Mouse (Mus musculus) liver, embryonic 11.5 days (tissue): ENCODE measurements at regions not wholly inside any gene's neighbourhood (a gene's known extent, or its start where the extent isn't known, plus 50 kb on each side); places are given as distances from the start of the nearest gene placed in this dataset.

ENCODE experiments used
- ATAC-seq: fragments of 200-750 bp; cut with Nextera tagmentation; replicated peaks from 2 replicates; pipeline ENCODE4 v1.8.0; 2017; ENCODE audit warnings: moderate number of reproducible peaks, mild to moderate bottlenecking, moderate TSS enrichment, moderate library complexity; ENCODE audit not compliant: low FRiP score
- DNase-seq: peaks from one replicate; pipeline ENCODE4 v3.0.0-alpha.2; 2017; ENCODE audit warnings: low spot score
- H3K27ac ChIP-seq: fragments of 300-500 bp; sonication (generic); 2 replicates; pipeline ENCODE4 v1.5.1; 2014; ENCODE audit warnings: mild to moderate bottlenecking, low read depth, low read length, control low read depth
- H3K27me3 ChIP-seq: fragments of 300-500 bp; sonication (generic); replicated peaks from 2 replicates; pipeline ENCODE4 v1.6.1; 2014; ENCODE audit warnings: low read length, mixed read lengths; ENCODE audit not compliant: control insufficient read depth, insufficient read depth
- H3K36me3 ChIP-seq: fragments of 300-500 bp; sonication (generic); 2 replicates; pipeline ENCODE4 v1.6.1; 2014; ENCODE audit warnings: mild to moderate bottlenecking, low read length, moderate library complexity, mixed read lengths; ENCODE audit not compliant: control insufficient read depth, insufficient read depth
- H3K4me1 ChIP-seq: fragments of 300-500 bp; sonication (generic); replicated peaks from 2 replicates; pipeline ENCODE4 v1.6.1; 2014; ENCODE audit warnings: low read length, mixed read lengths; ENCODE audit not compliant: control insufficient read depth, insufficient read depth
- H3K4me2 ChIP-seq: fragments of 300-500 bp; sonication (generic); 2 replicates; pipeline ENCODE4 v1.6.1; 2014; ENCODE audit warnings: mild to moderate bottlenecking, control low read depth, moderate library complexity
- H3K4me3 ChIP-seq: fragments of 300-500 bp; sonication (generic); 2 replicates; pipeline ENCODE4 v1.5.1; 2014; ENCODE audit warnings: low read depth, low read length, control low read depth
- H3K9ac ChIP-seq: fragments of 300-500 bp; sonication (generic); 2 replicates; pipeline ENCODE4 v1.6.1; 2014; ENCODE audit warnings: low read depth, low read length, control low read depth
- H3K9me3 ChIP-seq: fragments of 300-500 bp; sonication (generic); 2 replicates; pipeline ENCODE4 v1.6.1; 2016; ENCODE audit warnings: low read length, inconsistent platforms, mixed read lengths; ENCODE audit not compliant: control insufficient read depth
- WGBS: fragments of 180-500 bp; shearing (Covaris S2); extraction: QIAGEN DNeasy Blood & Tissue Kit; methylation state at CpG from one replicate; pipeline ENCODE4 v1.1.7; 2014; 5-methylcytosine and 5-hydroxymethylcytosine counted together

DNA sequence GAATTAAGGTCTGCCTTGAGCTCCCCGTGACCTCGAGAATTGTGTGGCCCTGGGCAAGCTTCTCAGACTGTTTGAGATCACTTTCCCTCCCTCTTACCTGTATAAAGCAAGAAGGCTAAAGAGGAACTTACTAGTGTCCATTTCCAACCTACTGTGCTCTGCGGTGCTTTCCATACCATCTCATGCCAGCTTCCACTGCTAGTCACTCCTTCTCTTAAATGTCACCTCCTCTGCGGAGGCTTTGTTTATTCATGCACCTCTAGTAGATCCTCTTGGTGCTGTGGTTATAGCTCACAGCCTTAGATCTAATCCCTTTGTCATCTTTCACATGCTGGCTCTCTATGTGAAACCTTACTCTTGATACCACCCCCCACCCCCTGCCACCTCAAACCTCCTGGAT lies 2310.3 kb upstream of the Lrrc6 start:
- H3K4me3 ChIP-seq, result no peak overlapping the region
- H3K36me3 ChIP-seq, result no peaks in the 10 kb centered on the region
- H3K4me2 ChIP-seq, result no peak overlapping the region
- H3K9me3 ChIP-seq, result no peaks in the 10 kb centered on the region
- DNase-seq, result no peak
- H3K9ac ChIP-seq, result no peak overlapping the region
- WGBS, result 80% methylated on average over 4 of the region's 4 CpGs
- H3K27me3 ChIP-seq, result no peaks in the 10 kb centered on the region
- no peak overlapping the region for H3K27ac ChIP-seq
- no peak for ATAC-seq
- no peaks in the 10 kb centered on the region for H3K4me1 ChIP-seq

DNA sequence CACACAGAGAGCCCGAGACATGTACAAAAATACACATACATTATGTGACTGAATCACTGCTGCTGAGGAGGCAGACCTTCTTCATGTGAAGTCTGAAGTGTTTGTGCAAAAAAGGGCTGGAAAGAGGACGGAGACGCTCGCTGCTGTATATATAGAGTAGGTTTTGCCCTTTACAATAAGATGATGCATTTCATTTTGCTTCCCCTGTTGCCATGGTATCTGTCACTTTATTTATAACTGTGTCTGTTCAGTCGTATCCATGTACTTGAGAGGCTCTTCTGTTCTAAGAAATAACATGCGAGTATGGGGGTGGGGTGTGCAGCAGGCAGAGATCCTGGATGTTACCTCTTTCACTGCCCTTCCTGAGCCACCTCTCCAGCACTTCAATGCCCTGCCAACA lies 2309.9 kb upstream of the Lrrc6 start:
- H3K4me1 ChIP-seq, result no peaks in the 10 kb centered on the region
- no peak overlapping the region for H3K4me2 ChIP-seq
- 80% methylated on average over 6 of the region's 6 CpGs for WGBS
- H3K4me3 ChIP-seq, result no peak overlapping the region
- no peaks in the 10 kb centered on the region for H3K36me3 ChIP-seq
- no peak overlapping the region for H3K9ac ChIP-seq
- no peak overlapping the region for H3K27ac ChIP-seq
- DNase-seq (no peak), ATAC-seq (no peak)
- H3K27me3 ChIP-seq, result no peaks in the 10 kb centered on the region
- no peaks in the 10 kb centered on the region for H3K9me3 ChIP-seq

DNA sequence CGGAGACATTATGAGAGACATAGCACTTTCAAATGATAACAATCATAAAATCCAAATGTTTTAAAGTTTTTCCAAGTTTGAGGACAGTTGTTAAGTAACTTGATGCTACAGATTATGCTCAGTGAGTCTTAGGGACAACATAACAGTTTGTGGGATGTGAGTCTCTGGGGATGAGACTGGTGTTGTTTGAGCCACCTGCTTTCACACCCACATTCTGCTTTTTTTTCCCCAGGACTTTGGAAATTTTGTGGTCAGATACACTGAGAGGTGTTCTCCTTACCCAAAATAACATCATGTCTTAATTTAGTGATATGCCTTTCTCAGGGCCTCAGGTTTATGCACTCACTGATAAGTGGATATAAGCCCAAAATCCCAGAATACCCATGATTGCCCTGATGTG lies 2307.5 kb upstream of the Lrrc6 start:
- Histone ChIP-seq H3K4me1 (no peaks in the 10 kb centered on the region), H3K9ac (no peak overlapping the region), H3K27me3 (no peaks in the 10 kb centered on the region), H3K4me3 (no peak overlapping the region), H3K27ac (no peak overlapping the region), H3K9me3 (no peaks in the 10 kb centered on the region), H3K36me3 (no peaks in the 10 kb centered on the region), H3K4me2 (no peak overlapping the region)
- ATAC-seq, result no peak
- WGBS, result 86% methylated on average over 1 of the region's 1 CpGs
- no peak for DNase-seq

DNA sequence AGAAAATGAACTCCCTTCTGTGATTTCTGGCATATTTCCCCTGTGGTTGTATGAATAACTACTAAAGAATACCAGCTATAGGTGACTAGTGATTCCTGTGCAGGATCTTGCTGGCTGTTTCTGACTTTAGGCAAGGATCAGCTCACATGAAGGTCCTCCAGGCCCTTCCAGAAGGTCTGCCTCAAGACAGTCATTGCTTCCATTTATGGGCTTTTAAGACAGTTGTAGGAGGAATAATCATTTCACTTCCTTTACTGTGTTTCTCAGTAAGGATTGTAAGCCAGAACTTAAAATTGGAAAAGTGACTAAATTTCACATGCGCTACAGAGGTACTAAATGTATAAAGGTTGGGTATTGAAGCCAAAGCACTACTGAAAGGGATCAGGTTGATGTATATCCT lies 2303.5 kb upstream of the Lrrc6 start:
- Histone ChIP-seq H3K9me3 (no peaks in the 10 kb centered on the region), H3K27me3 (no peaks in the 10 kb centered on the region), H3K27ac (no peak overlapping the region), H3K9ac (no peak overlapping the region), H3K36me3 (no peaks in the 10 kb centered on the region), H3K4me3 (no peak overlapping the region), H3K4me1 (no peaks in the 10 kb centered on the region), H3K4me2 (no peak overlapping the region)
- no peak for ATAC-seq
- DNase-seq, result no peak
- WGBS, result 92% methylated on average over 1 of the region's 1 CpGs

DNA sequence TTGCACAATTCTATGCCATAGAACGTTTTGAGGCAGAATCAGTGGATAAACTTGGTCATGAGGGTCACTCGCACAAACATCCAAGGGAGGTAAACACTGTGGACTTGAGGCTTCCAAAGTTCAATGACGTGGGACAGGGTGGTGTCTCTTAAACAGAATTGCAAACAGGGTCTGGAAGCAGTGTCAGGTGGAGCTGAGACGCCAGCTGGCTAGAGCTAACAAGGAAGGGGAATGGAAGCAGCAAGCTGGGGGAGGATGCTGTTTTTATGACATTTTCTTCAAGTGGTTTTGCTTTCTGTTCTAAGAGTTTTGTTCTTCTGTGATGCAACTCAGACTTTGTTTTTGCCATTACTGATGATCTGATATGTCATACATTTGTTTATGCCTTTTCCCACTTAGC lies 2301.1 kb upstream of the Lrrc6 start:
- Histone ChIP-seq H3K36me3 (no peaks in the 10 kb centered on the region), H3K4me1 (no peaks in the 10 kb centered on the region), H3K4me2 (no peak overlapping the region), H3K27ac (no peak overlapping the region), H3K9ac (no peak overlapping the region), H3K27me3 (no peaks in the 10 kb centered on the region), H3K9me3 (no peaks in the 10 kb centered on the region), H3K4me3 (no peak overlapping the region)
- ATAC-seq (no peak), DNase-seq (no peak)
- WGBS, result 66% methylated on average over 4 of the region's 4 CpGs

DNA sequence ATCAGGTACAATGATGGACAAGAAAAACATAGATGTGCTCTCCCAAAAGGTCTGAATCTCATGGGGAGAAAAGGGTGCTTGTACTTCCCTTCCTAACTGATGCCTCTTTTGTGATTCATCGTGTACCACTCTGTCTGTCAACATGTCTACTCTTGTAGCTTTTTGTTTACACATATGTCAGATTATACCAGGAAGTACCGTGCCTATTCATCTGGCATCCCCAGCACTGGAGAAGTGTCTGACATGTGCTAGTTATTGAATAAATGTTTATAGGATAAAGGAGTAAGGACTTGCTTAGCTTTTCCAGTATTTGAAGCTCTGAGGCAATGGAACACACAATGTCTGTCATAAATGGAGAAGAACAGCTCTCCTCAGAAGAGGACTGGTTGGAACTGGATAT lies 2296.7 kb upstream of the Lrrc6 start:
- ATAC-seq, result no peak
- 60% methylated on average over 2 of the region's 2 CpGs for WGBS

DNA sequence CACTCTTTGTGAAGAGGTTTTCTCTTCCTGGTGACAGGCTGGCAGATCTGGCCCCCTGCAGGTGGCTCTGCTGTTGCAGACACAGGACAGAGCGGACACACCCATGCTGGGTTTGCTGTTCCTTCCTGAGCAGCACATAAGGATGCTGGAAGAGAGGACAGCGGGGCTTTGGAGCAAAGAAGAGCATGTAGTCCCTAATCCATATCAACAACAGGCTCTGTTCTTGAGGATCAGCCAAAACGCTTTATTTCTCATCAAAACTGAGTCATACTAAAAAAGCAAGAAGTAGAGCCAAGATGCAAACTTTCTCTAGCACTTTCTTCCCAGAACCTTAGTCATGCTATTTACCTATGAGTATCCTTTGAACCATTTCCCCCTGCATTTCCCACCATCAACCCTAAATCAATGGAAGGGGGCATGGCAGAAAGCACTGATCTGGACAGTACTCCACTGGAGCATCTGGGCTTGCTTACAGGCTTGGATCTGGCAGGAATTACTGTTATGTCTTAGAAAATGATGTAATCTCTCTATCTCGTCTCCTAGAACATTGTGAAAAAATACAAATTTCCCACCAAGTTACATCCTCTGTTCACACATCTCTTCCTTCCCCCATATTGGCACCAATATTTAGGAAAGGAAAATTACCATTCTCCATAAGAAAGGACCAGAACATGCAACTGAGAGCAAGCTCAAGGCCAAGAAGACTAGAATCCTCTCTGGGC lies 2294.7 kb upstream of the Lrrc6 start:
- WGBS, result 64% methylated on average over 4 of the region's 4 CpGs
- Histone ChIP-seq H3K27ac (no peak overlapping the region), H3K4me1 (no peaks in the 10 kb centered on the region), H3K27me3 (no peaks in the 10 kb centered on the region), H3K36me3 (no peaks in the 10 kb centered on the region), H3K9ac (no peak overlapping the region), H3K4me3 (no peak overlapping the region), H3K4me2 (no peak overlapping the region), H3K9me3 (no peaks in the 10 kb centered on the region)
- DNase-seq (no peak), ATAC-seq (no peak)

More for the DNA sequence above, 2296.7 kb upstream of the Lrrc6 start:
- no peak overlapping the region for H3K4me3 ChIP-seq
- H3K9me3 ChIP-seq, result no peaks in the 10 kb centered on the region
- no peaks in the 10 kb centered on the region for H3K36me3 ChIP-seq
- no peak overlapping the region for H3K27ac ChIP-seq
- no peak overlapping the region for H3K4me2 ChIP-seq
- no peaks in the 10 kb centered on the region for H3K4me1 ChIP-seq
- no peaks in the 10 kb centered on the region for H3K27me3 ChIP-seq
- H3K9ac ChIP-seq, result no peak overlapping the region
- no peak for DNase-seq

DNA sequence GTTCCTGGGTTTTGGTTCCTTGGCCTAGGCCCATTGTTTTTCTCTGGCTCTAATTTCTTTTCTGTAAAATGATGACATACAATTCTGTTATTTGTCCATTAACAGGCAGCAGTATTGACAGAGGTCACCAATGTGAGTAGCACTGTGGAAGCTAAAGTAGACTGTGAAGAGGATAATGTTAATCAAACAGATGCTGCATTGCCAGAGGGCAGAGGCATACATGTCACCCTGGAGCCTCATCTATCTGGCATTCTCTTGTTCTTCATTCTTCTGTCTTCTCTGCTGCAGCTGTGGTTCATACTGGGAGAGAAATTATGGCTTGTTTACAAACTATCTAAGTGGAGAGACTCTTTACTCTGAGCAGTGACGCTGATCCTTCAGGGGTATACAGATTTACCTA lies 2259.2 kb upstream of the Lrrc6 start:
- H3K9ac ChIP-seq, result no peak overlapping the region
- H3K9me3 ChIP-seq, result no peaks in the 10 kb centered on the region
- H3K27ac ChIP-seq, result no peak overlapping the region
- ATAC-seq (no peak), DNase-seq (no peak)
- 68% methylated on average over 1 of the region's 1 CpGs for WGBS
- H3K4me2 ChIP-seq, result no peak overlapping the region
- no peaks in the 10 kb centered on the region for H3K27me3 ChIP-seq
- no peaks in the 10 kb centered on the region for H3K4me1 ChIP-seq
- no peaks in the 10 kb centered on the region for H3K36me3 ChIP-seq
- H3K4me3 ChIP-seq, result no peak overlapping the region

DNA sequence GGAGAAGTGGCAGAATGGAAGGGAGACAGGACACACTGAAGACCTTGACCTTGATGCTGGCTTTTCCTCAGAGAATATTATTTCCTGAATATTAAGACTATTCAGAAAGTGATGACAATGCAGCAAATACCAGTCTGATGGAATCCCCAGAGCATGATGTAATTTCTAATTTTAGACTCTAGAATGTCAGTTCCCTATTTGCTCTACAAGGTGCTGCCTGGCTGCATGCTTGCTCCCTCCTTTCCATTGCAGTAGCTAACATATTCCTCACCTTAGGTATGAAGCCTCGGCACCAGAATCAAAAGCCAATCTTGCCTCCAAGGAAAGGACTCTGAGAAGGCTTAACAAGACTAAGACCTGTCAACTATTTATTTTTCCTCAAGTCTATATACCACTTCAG lies 2254.5 kb upstream of the Lrrc6 start:
- no peak overlapping the region for H3K27ac ChIP-seq
- 75% methylated on average over 1 of the region's 1 CpGs for WGBS
- no peaks in the 10 kb centered on the region for H3K36me3 ChIP-seq

More for the DNA sequence above, 2254.5 kb upstream of the Lrrc6 start:
- no peak for DNase-seq
- H3K9me3 ChIP-seq, result no peaks in the 10 kb centered on the region
- no peaks in the 10 kb centered on the region for H3K27me3 ChIP-seq
- no peak overlapping the region for H3K9ac ChIP-seq
- H3K4me3 ChIP-seq, result no peak overlapping the region
- H3K4me2 ChIP-seq, result no peak overlapping the region
- ATAC-seq, result no peak
- no peaks in the 10 kb centered on the region for H3K4me1 ChIP-seq
